Mouse (Mus musculus) spleen, postnatal 0 days (tissue): ENCODE data around the gene Hk2. TPM values are rescaled to one million over a fixed set of nuclear protein-coding genes. Genes with fewer than 3 reads are reported as not detected.

Experiments
- polyA plus RNA-seq: library from polyadenylated mRNA; unstranded; fragments of >200 nt; fragmentation: Nextera tagmentation; extraction: Ambion mirVana; gene quantifications from 2 replicates; pipeline ENCODE4 v1.2.1, GENCODE M21; 2015

The Hk2 gene
- 4.3 and 7.2 TPM in 2 replicates for polyA plus RNA-seq

DNA sequence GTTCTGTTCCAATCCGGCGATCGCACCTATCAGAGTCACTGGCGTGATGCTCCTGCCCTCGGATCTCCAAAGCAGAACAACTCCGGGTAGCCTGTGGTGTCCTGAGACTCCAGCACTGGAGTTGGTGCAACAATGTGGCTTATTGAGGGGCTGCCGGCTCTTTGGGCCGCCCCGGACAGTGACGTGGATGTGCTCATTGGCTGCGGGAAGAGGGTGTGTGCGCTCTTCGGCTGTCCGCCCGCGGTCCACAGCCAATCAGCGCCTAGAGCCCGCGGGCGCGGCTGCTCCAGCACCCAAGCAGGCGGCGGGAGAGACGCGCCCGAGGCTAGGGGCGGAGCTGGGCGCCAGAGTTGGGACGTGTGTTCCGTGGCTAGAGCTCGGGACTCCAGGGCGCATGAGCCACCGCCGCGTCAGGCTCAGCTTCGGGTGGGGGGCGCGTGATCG, at the start of gene Hk2:
TSS of gene Hk2 (minus strand) at position 134 of the 444 bp plus-strand sequence.

GRCm38 (mm10) chr6:82705221-82705620, 69.0 kb downstream of the Hk2 start, which contains the start of gene Pole4:
Gene Pole4, minus strand, starts transcription at chr6:82705365.

Other genes with a start within 250 kb of the Hk2 start
- 72.0 and 74.3 TPM in 2 replicates for gene Pole4, start 69.1 kb downstream of the Hk2 start, polyA plus RNA-seq
- 0.36 and 0.43 TPM in 2 replicates for gene Sema4f, start 165.3 kb upstream of the Hk2 start, polyA plus RNA-seq
- 15.5 and 16.1 TPM in 2 replicates for gene M1ap, start 172.4 kb upstream of the Hk2 start, polyA plus RNA-seq